Mouse (Mus musculus) C2C12 (cell line): Measurements from ENCODE around the gene Rhou. TPM values are rescaled to one million over a fixed set of nuclear protein-coding genes. Genes with fewer than 3 reads are reported as not detected.
A peak's percentile ranks its signal among the peaks of the same experiment; 100 is the strongest.

ENCODE experiments used
- H3K27me3 ChIP-seq: one replicate; pipeline ENCODE4 v1.6.1; 2011; ENCODE audit not compliant: control insufficient read depth, insufficient read depth, insufficient read length
- H3K36me3 ChIP-seq: one replicate; pipeline ENCODE4 v1.6.1; 2011; ENCODE audit not compliant: control insufficient read depth, insufficient read depth
- H3K4me3 ChIP-seq: one replicate; pipeline ENCODE4 v1.5.1; 2011; ENCODE audit warnings: mild to moderate bottlenecking, control low read depth; ENCODE audit not compliant: poor library complexity, insufficient read depth, severe bottlenecking
- H3K79me2 ChIP-seq: one replicate; pipeline ENCODE4 v1.6.1; 2011; ENCODE audit not compliant: control insufficient read depth, insufficient read depth
- H3K79me3 ChIP-seq: one replicate; pipeline ENCODE4 v1.6.1; 2011; ENCODE audit warnings: low read depth, control low read depth
- H3ac ChIP-seq: one replicate; pipeline ENCODE3; 2011; ENCODE audit warnings: low read depth; ENCODE audit not compliant: control insufficient read depth, insufficient read length
- CEBPB ChIP-seq: IDR thresholded peaks from one replicate; pipeline ENCODE4 v1.6.1; 2011; ENCODE audit warnings: low read depth, mild to moderate bottlenecking, control low read depth, moderate library complexity
- CTCF ChIP-seq: IDR thresholded peaks from one replicate; pipeline ENCODE4 v1.5.1; 2011; ENCODE audit not compliant: control insufficient read depth, insufficient read depth, insufficient read length
- FOSL1 ChIP-seq: IDR thresholded peaks from one replicate; pipeline ENCODE4 v1.8.0; 2011; ENCODE audit warnings: mild to moderate bottlenecking, low read length; ENCODE audit not compliant: poor library complexity, insufficient read depth, severe bottlenecking
- MAX ChIP-seq: IDR thresholded peaks from one replicate; pipeline ENCODE4 v1.6.1; 2011; ENCODE audit warnings: mild to moderate bottlenecking, control low read depth
- MYOD1 ChIP-seq: IDR thresholded peaks from one replicate; pipeline ENCODE4 v1.6.1; 2011; ENCODE audit warnings: low read depth; ENCODE audit not compliant: control insufficient read depth, insufficient read length
- MYOG ChIP-seq: IDR thresholded peaks from one replicate; pipeline ENCODE4 v1.6.1; 2011; ENCODE audit not compliant: control insufficient read depth, insufficient read length; ENCODE audit errors: extremely low read depth
- USF1 ChIP-seq: IDR thresholded peaks from one replicate; pipeline ENCODE4 v1.6.1; 2011; ENCODE audit warnings: low read depth, mild to moderate bottlenecking, control low read depth, moderate library complexity
- polyA plus RNA-seq: library from polyadenylated mRNA; unstranded; fragments of >200 nt; fragmentation: generic; extraction: Trizol; gene quantifications from one replicate; pipeline ENCODE4 v1.2.1, GENCODE M21; 2012; ENCODE audit warnings: missing spikeins

Gene Rhou
- polyA plus RNA-seq, 1 experiment = 22.7 TPM

DNA sequence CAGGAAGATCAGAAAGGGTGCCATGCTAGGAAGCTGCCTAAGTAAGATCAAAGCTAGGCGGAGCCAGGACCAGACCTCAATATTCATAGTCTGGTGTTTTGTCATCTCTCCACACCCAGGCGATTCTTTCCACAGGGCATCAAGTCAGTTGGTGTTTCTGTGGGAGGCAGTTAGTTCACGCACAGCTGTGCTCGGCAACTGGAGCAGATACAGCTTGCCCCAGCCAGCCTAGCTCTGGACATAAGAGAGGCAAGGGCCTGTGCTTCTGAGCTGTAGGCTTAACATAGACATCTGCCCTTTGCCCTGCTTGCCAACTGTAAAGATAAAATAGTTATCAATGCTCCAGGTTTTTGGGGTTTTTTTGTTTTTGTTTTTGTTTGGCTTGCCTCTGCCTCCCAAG lies 21.5 kb upstream of the Rhou start:
- Histone ChIP-seq H3K4me3 (no peak overlapping the region), H3K79me2 (no peaks in the 10 kb centered on the region), H3K27me3 (no peaks in the 10 kb centered on the region), H3K36me3 (no peaks in the 10 kb centered on the region), H3ac (no peak overlapping the region), H3K79me3 (no peaks in the 10 kb centered on the region)
- no peak for TF ChIP-seq CEBPB
- TF ChIP-seq MYOG = no peak
- no peak for TF ChIP-seq USF1
- TF ChIP-seq FOSL1 = no peak
- TF ChIP-seq CTCF = no peak
- no peak for TF ChIP-seq MAX
- TF ChIP-seq MYOD1 = no peak

- no peak for TF ChIP-seq FOSL1
- TF ChIP-seq USF1 = no peak
- TF ChIP-seq CEBPB = no peak
- TF ChIP-seq CTCF = no peak
- no peak for TF ChIP-seq MAX
- no peak for TF ChIP-seq MYOG
- TF ChIP-seq MYOD1 = no peak
- no peaks in the 10 kb centered on the region for H3K36me3 ChIP-seq
- no peak overlapping the region for H3ac ChIP-seq
- H3K4me3 ChIP-seq = no peak overlapping the region
- no peaks in the 10 kb centered on the region for H3K79me3 ChIP-seq
- H3K27me3 ChIP-seq = no peaks in the 10 kb centered on the region
- no peaks in the 10 kb centered on the region for H3K79me2 ChIP-seq
These were observed 19.9 kb upstream of the Rhou start for GRCm38 (mm10) chr8:123633801-123634200.

GRCm38 (mm10) chr8:123634395-123635131 lies 19.2 kb upstream of the Rhou start:
- Histone ChIP-seq H3K79me2 (no peaks in the 10 kb centered on the region), H3ac (no peak overlapping the region), H3K36me3 (no peaks in the 10 kb centered on the region), H3K27me3 (no peaks in the 10 kb centered on the region), H3K4me3 (no peak overlapping the region), H3K79me3 (no peaks in the 10 kb centered on the region)
- TF ChIP-seq CEBPB (peak; percentile 30), USF1 (no peak)

- Histone ChIP-seq H3K79me3 (no peaks in the 10 kb centered on the region), H3K79me2 (no peaks in the 10 kb centered on the region), H3ac (no peak overlapping the region), H3K36me3 (no peaks in the 10 kb centered on the region), H3K27me3 (peaks cover 3% of the 10 kb centered on the region), H3K4me3 (no peak overlapping the region)
- TF ChIP-seq CTCF = no peak
- no peak for TF ChIP-seq CEBPB
These were observed 18.1 kb upstream of the Rhou start for GRCm38 (mm10) chr8:123635671-123636070.

- no peak for TF ChIP-seq USF1
- no peaks in the 10 kb centered on the region for H3K36me3 ChIP-seq
- no peaks in the 10 kb centered on the region for H3K79me2 ChIP-seq
- H3K27me3 ChIP-seq = peaks cover 3% of the 10 kb centered on the region
- no peaks in the 10 kb centered on the region for H3K79me3 ChIP-seq
- H3K4me3 ChIP-seq = no peak overlapping the region
- no peak overlapping the region for H3ac ChIP-seq
These were observed 10.2 kb upstream of the Rhou start for GRCm38 (mm10) chr8:123643330-123644051.

DNA sequence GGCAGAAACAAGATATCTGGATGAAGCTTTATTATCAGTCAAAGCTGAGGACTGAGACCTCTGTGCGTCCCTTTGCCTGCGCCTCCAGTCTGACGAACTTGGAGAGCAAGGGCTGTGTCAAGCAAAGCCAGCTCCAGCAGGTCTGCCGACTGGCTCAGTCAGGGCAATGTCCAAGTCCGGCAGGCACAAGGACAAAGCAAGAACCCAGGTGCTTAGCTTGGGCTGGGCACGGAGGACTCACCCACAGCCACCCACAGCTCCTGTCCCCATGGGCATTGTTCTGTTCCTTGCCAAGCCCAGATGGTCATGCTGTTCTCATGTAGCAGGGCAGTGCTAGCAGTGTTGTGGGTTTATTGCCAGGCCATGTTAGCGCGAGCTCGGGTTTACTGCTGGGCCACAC lies 8.5 kb upstream of the Rhou start:
- H3K79me3 ChIP-seq = no peaks in the 10 kb centered on the region
- TF ChIP-seq FOSL1 (no peak), MYOG (no peak), CEBPB (no peak), CTCF (no peak), USF1 (no peak), MAX (no peak), MYOD1 (no peak)
- H3ac ChIP-seq = no peak overlapping the region
- no peaks in the 10 kb centered on the region for H3K79me2 ChIP-seq
- peaks cover 3% of the 10 kb centered on the region for H3K27me3 ChIP-seq
- H3K4me3 ChIP-seq = no peak overlapping the region
- no peaks in the 10 kb centered on the region for H3K36me3 ChIP-seq
